9 mouse cellular contexts compared by ENCODE assay signal in the genomic region with DNA sequence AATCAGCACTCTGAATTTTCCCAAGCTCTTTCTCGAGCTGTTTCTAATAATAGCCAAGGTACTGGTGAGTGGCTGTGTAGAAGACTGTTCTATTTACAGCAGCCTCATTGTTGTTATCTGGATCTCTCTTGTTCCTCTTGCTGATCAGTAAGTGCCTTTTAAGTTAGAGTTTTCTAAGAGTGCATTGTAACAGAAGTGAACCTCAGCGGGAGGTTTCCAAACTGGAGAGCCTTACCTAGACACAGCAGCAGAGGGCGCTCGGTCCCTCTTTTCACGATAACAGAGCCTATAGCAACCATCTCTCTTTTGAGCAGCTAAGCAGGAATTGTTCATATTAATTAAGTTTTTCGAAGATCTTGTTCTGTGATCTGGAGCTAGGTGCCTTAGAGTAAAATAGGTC.
DNase-seq lines count a peak whose midpoint lies in the region; ATAC-seq and TF ChIP-seq lines count a peak whose summit lies in the region.
"Had no signal": no experiment of that assay in that cellular context is flagged by ENCODE, and none has a peak within 500 bp of the region (broad histone marks: within the 10 kb centered on the region; RNA-seq: fewer than 3 reads in every experiment).

No protein-coding gene starts in this region.

- H3K4me2 ChIP-seq in heart, embryonic 16.5 days (ENCODE audit: low read depth, low read length): peak overlapping the region; percentile 43
- no peak overlapping the region for H3K4me2 ChIP-seq in lung, embryonic 16.5 days (ENCODE audit: low read depth, low read length)

- no peaks in the 10 kb centered on the region for H3K36me3 ChIP-seq in ES-E14 (ENCODE audit: control insufficient read depth, insufficient read depth, low read length, poor library complexity, severe bottlenecking)
- H3K36me3 ChIP-seq in heart, embryonic 16.5 days (ENCODE audit: control insufficient read depth, insufficient read depth): no peaks in the 10 kb centered on the region
- no peaks in the 10 kb centered on the region for H3K36me3 ChIP-seq in lung, embryonic 16.5 days (ENCODE audit: control insufficient read depth, insufficient read depth, low read length)

- peak; percentile 59; the same call in 1 of the 2 replicates for ATAC-seq in erythroid progenitor cell, adult 5-6 weeks (replicated peaks; ENCODE audit: low FRiP score, poor library complexity, severe bottlenecking)
- peak; percentile 92 for ATAC-seq in heart, embryonic 16.5 days (replicated peaks; ENCODE audit: extremely low read depth, insufficient read depth, low FRiP score)
- ATAC-seq in lung, embryonic 16.5 days (ENCODE audit: low read depth): peak; percentile 51; the same call in 1 of the 2 replicates

- no peaks in the 10 kb centered on the region for H3K9me3 ChIP-seq in ES-E14 (ENCODE audit: control insufficient read depth, insufficient read depth, low read depth, low read length)
- no peaks in the 10 kb centered on the region for H3K9me3 ChIP-seq in heart, embryonic 16.5 days (replicated peaks; ENCODE audit: control insufficient read depth, low read length)
- no peaks in the 10 kb centered on the region for H3K9me3 ChIP-seq in lung, embryonic 16.5 days (ENCODE audit: control insufficient read depth, low read length)

- DNase-seq in ES-E14 (ENCODE audit: low read depth, low spot score): peak; percentile 54
- DNase-seq in brain, embryonic 14.5 days (ENCODE audit: low read depth): peak; percentile 95
- peak; percentile 33 for DNase-seq in large intestine, adult 2 months (ENCODE audit: low read depth, low spot score)
- DNase-seq in retina, embryonic 14.5 days (ENCODE audit: low spot score): peak; percentile 89
- peak; percentile 49 for DNase-seq in urinary bladder, adult 2 months (ENCODE audit: low spot score)

- TF ChIP-seq CTCF in brain, embryonic 14.5 days (IDR thresholded peaks at IDR 0.05; ENCODE audit: borderline replicate concordance, extremely low read depth, insufficient read depth, insufficient read length): peak; percentile 88

- in situ Hi-C loops in ES-E14 (cut with MboI; ENCODE audit: low sequenced_read_pairs in 2 of 2, unreplicated experiment in 2 of 2): loop anchor here in 1 of 2 experiments (25.0 kb wide), 1 partner anchor 1030 kb away; no protein-coding TSS in a partner anchor

- no peaks in the 10 kb centered on the region for H3K4me1 ChIP-seq in ES-E14 (ENCODE audit: control insufficient read depth in 2 of 2, insufficient read depth in 2 of 2, low read length in 2 of 2, poor library complexity in 1 of 2)
- peaks cover 12% of the 10 kb centered on the region for H3K4me1 ChIP-seq in heart, embryonic 16.5 days (ENCODE audit: control insufficient read depth, insufficient read depth, low read length)
- no peaks in the 10 kb centered on the region for H3K4me1 ChIP-seq in lung, embryonic 16.5 days (replicated peaks; ENCODE audit: control insufficient read depth, insufficient read depth, low read length)

- H3K4me3 ChIP-seq in ES-E14 (ENCODE audit: insufficient read depth in 1 of 2, low read depth in 1 of 2, low read length in 2 of 2, poor library complexity in 1 of 2, severe bottlenecking in 1 of 2): no peak overlapping the region
- H3K4me3 ChIP-seq in heart, embryonic 16.5 days (ENCODE audit: low read length): no peak overlapping the region
- H3K4me3 ChIP-seq in lung, embryonic 16.5 days (ENCODE audit: low read length): no peak overlapping the region

- H3K27me3 ChIP-seq in heart, embryonic 16.5 days (ENCODE audit: control insufficient read depth, insufficient read depth, low read length): no peaks in the 10 kb centered on the region
- no peaks in the 10 kb centered on the region for H3K27me3 ChIP-seq in lung, embryonic 16.5 days (ENCODE audit: control insufficient read depth, insufficient read depth, low read depth, low read length)

- no peak overlapping the region for H3K9ac ChIP-seq in ES-E14 (ENCODE audit: insufficient read depth, low read depth, low read length, poor library complexity, severe bottlenecking)
- no peak overlapping the region for H3K9ac ChIP-seq in heart, embryonic 16.5 days (ENCODE audit: low read length)
- no peak overlapping the region for H3K9ac ChIP-seq in lung, embryonic 16.5 days (ENCODE audit: low read length)

- WGBS in heart, embryonic 16.5 days: 3% methylated on average over 6 of the region's 6 CpGs
- WGBS in large intestine, adult 2 months: 7% methylated on average over 6 of the region's 6 CpGs
- 4% methylated on average over 6 of the region's 6 CpGs for WGBS in lung, embryonic 16.5 days

- no peak overlapping the region for H3K27ac ChIP-seq in ES-E14 (ENCODE audit: insufficient read depth, low read depth, low read length, poor library complexity, severe bottlenecking)
- no peak overlapping the region; the same call in 1 of the 2 replicates for H3K27ac ChIP-seq in heart, embryonic 16.5 days (ENCODE audit: low read length)
- H3K27ac ChIP-seq in lung, embryonic 16.5 days (ENCODE audit: low read length): no peak overlapping the region
- H3K27ac ChIP-seq: macrophage had no signal

- TF ChIP-seq POLR2A in brain, embryonic 14.5 days (IDR thresholded peaks at IDR 0.05; ENCODE audit: borderline replicate concordance, extremely low read depth, insufficient read depth, insufficient read length, poor library complexity, severe bottlenecking): no peak

TF ChIP-seq in ES-E14, 5 proteins besides CTCF, POLR2A, EP300 and RAD21:
- TF ChIP-seq CHD2 (IDR thresholded peaks at IDR 0.05; ENCODE audit: low read depth, low read length): no peak
- TF ChIP-seq ZNF384 (IDR thresholded peaks at IDR 0.05; ENCODE audit: low read depth, low read length): no peak
- TF ChIP-seq HCFC1 (IDR thresholded peaks at IDR 0.05; ENCODE audit: borderline replicate concordance, insufficient read depth, low read length): no peak
- peak; percentile 62; the same call in 1 of the 2 replicates for TF ChIP-seq ZC3H11A (IDR thresholded peaks at IDR 0.05; ENCODE audit: borderline replicate concordance, low read depth, low read length)

Comparison
In these comparisons a context has a peak if more than half of its experiments do, and no peak if none do; other contexts are left out.
1. DNase-seq: peak in every context shown above with its lines; median percentile 95 in brain, embryonic 14.5 days; 89 in retina, embryonic 14.5 days; 54 in ES-E14; 49 in urinary bladder, adult 2 months; 33 in large intestine, adult 2 months.